ENCODE assay signal across 22 mouse cellular contexts in the genomic region with DNA sequence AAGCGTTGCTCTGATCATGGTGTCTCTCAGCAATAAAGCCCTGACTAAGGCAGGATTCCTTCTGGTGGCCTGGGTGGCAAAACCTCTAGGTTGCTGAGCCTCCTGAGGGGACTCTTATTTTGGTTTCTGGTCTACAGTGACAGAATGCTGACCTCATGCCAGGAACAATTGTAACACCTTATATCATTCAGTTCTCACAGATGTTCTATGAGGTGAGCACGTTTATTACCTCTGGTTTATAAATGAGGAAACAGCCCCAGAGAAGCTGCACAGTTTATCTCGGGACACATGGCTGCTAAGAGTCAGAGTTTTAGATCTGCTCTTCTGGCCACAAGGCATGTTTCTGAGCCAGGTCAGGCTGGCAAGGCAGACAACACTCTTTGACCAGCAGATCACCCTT.
A peak's percentile ranks its signal among the peaks of the same experiment; 100 is the strongest.
DNase-seq lines count a peak whose midpoint lies in the region; ATAC-seq lines count a peak whose summit lies in the region.
"Had no signal": no experiment of that assay in that cellular context is flagged by ENCODE, and none has a peak within 500 bp of the region (broad histone marks: within the 10 kb centered on the region; RNA-seq: fewer than 3 reads in every experiment).

No protein-coding gene starts in this region.

- no peak overlapping the region for H3K4me3 ChIP-seq in neural tube, embryonic 15.5 days (replicated peaks)
- H3K4me3 ChIP-seq in intestine, embryonic 16.5 days (ENCODE audit: low read length), result no peak overlapping the region
- H3K4me3 ChIP-seq: embryonic facial prominence, embryonic 12.5 days; forebrain, embryonic 12.5 days; gastrocnemius, adult 2 months; heart, embryonic 13.5 days; hindbrain, embryonic 10.5 days had no signal

- H3K4me2 ChIP-seq in neural tube, embryonic 15.5 days, result no peak overlapping the region
- H3K4me2 ChIP-seq in intestine, embryonic 16.5 days (ENCODE audit: low read depth, low read length), result no peak overlapping the region
- H3K4me2 ChIP-seq: embryonic facial prominence, embryonic 12.5 days; forebrain, embryonic 12.5 days; heart, embryonic 13.5 days; hindbrain, embryonic 14.5 days had no signal

- ATAC-seq in neural tube, embryonic 15.5 days (ENCODE audit: low FRiP score), result no peak
- ATAC-seq in granulocyte monocyte progenitor cell, adult 5-6 weeks (replicated peaks; ENCODE audit: poor library complexity, severe bottlenecking), result 0 out of 2 replicates have a peak, but pooled peaks have one; percentile 15
- ATAC-seq in intestine, embryonic 16.5 days, result peak; percentile 38; the same call in 1 of the 2 replicates
- ATAC-seq: forebrain, postnatal 0 days had no signal

- H3K36me3 ChIP-seq in neural tube, embryonic 15.5 days, result no peaks in the 10 kb centered on the region
- H3K36me3 ChIP-seq in intestine, embryonic 16.5 days (ENCODE audit: control insufficient read depth, insufficient read depth, low read length), result no peaks in the 10 kb centered on the region
- H3K36me3 ChIP-seq: embryonic facial prominence, embryonic 12.5 days; forebrain, embryonic 12.5 days; G1E; heart, embryonic 13.5 days; hindbrain, embryonic 10.5 days had no signal

- no peaks in the 10 kb centered on the region for H3K9me3 ChIP-seq in neural tube, embryonic 15.5 days (replicated peaks)
- no peaks in the 10 kb centered on the region for H3K9me3 ChIP-seq in intestine, embryonic 16.5 days (ENCODE audit: control insufficient read depth, low read length)
- H3K9me3 ChIP-seq: embryonic facial prominence, embryonic 12.5 days; forebrain, embryonic 12.5 days; G1E; heart, embryonic 13.5 days; hindbrain, embryonic 10.5 days had no signal

- DNase-seq in neural tube, embryonic 10.5 days (ENCODE audit: extremely low spot score, low spot score), result peak; percentile 8
- DNase-seq in cerebellum, adult 11-12 months, result no peak
- no peak for DNase-seq in layer of hippocampus, adult 9-11 months
- DNase-seq in frontal cortex, postnatal 10 days (ENCODE audit: low spot score in 2 of 2), result no peak
- DNase-seq: adrenal gland, postnatal 10 days; cerebellum, adult 2 months; cerebellum, postnatal 14 days; forebrain, postnatal 0 days; gastrocnemius, adult 2 months; gastrocnemius, postnatal 25 days; heart, adult 18-20 months; heart, postnatal 14 days; kidney, adult 18-20 months had no signal

- H3K27me3 ChIP-seq in neural tube, embryonic 15.5 days (replicated peaks), result no peaks in the 10 kb centered on the region
- no peaks in the 10 kb centered on the region for H3K27me3 ChIP-seq in intestine, embryonic 16.5 days (replicated peaks; ENCODE audit: control insufficient read depth, insufficient read depth, low read length)
- H3K27me3 ChIP-seq: embryonic facial prominence, embryonic 12.5 days; forebrain, embryonic 12.5 days; heart, embryonic 13.5 days had no signal

- no peaks in the 10 kb centered on the region for H3K4me1 ChIP-seq in neural tube, embryonic 15.5 days
- H3K4me1 ChIP-seq in intestine, embryonic 16.5 days (ENCODE audit: control insufficient read depth, insufficient read depth, low read length), result no peaks in the 10 kb centered on the region
- H3K4me1 ChIP-seq: embryonic facial prominence, embryonic 12.5 days; forebrain, embryonic 12.5 days; heart, embryonic 13.5 days; hindbrain, embryonic 10.5 days had no signal

- no peak overlapping the region for H3K27ac ChIP-seq in neural tube, embryonic 15.5 days (replicated peaks)
- H3K27ac ChIP-seq in intestine, embryonic 16.5 days (ENCODE audit: low read length), result no peak overlapping the region
- H3K27ac ChIP-seq: embryonic facial prominence, embryonic 12.5 days; forebrain, embryonic 12.5 days; gastrocnemius, adult 2 months; heart, embryonic 13.5 days; hindbrain, embryonic 10.5 days; hindbrain, embryonic 14.5 days had no signal

- 58% methylated on average over 3 of the region's 3 CpGs for WGBS in neural tube, embryonic 15.5 days
- WGBS in intestine, embryonic 16.5 days, result 38% methylated on average over 3 of the region's 3 CpGs

- no peak overlapping the region for H3K9ac ChIP-seq in neural tube, embryonic 15.5 days (replicated peaks)
- H3K9ac ChIP-seq in intestine, embryonic 16.5 days (ENCODE audit: low read depth, low read length), result no peak overlapping the region
- H3K9ac ChIP-seq: embryonic facial prominence, embryonic 12.5 days; forebrain, embryonic 12.5 days; forebrain, postnatal 0 days; heart, embryonic 13.5 days; hindbrain, embryonic 14.5 days had no signal
